Comparison of ENCODE assay signal across 26 mouse cellular contexts in genomic region chr7:34643329-34643728, GRCm38 (mm10). TPM values are rescaled to one million over a fixed set of nuclear protein-coding genes. Genes with fewer than 3 reads are reported as not detected.
DNase-seq lines count a peak whose midpoint lies in the region; ATAC-seq and TF ChIP-seq lines count a peak whose summit lies in the region.
"Had no signal": no experiment of that assay in that cellular context is flagged by ENCODE, and none has a peak within 500 bp of the region (broad histone marks: within the 10 kb centered on the region; RNA-seq: fewer than 3 reads in every experiment).

No protein-coding gene starts in this region.

- 0 out of 2 replicates have a peak, but pooled peaks have one; percentile 19 for TF ChIP-seq EP300 in ES-Bruce4 (IDR thresholded peaks at IDR 0.05; ENCODE audit: insufficient read depth, low read depth, low read length)

- no peaks in the 10 kb centered on the region for H3K27me3 ChIP-seq in forebrain, embryonic 12.5 days
- H3K27me3 ChIP-seq in forebrain, embryonic 15.5 days, result no peaks in the 10 kb centered on the region
- no peaks in the 10 kb centered on the region for H3K27me3 ChIP-seq in kidney, embryonic 16.5 days (ENCODE audit: insufficient read depth, low read length)
- H3K27me3 ChIP-seq in ES-Bruce4 (ENCODE audit: control insufficient read depth, insufficient read depth, low read length, poor library complexity, severe bottlenecking), result no peaks in the 10 kb centered on the region
- no peaks in the 10 kb centered on the region for H3K27me3 ChIP-seq in stomach, embryonic 15.5 days (replicated peaks)
- H3K27me3 ChIP-seq in forebrain, embryonic 13.5 days, result no peaks in the 10 kb centered on the region
- H3K27me3 ChIP-seq: embryonic facial prominence, embryonic 12.5 days; intestine, embryonic 15.5 days; liver, embryonic 12.5 days; neural tube, embryonic 13.5 days had no signal

- H3K4me1 ChIP-seq in forebrain, embryonic 12.5 days, result peaks cover 21% of the 10 kb centered on the region
- peaks cover 9% of the 10 kb centered on the region for H3K4me1 ChIP-seq in forebrain, embryonic 15.5 days
- peaks cover 6% of the 10 kb centered on the region; the same call in 1 of the 2 replicates for H3K4me1 ChIP-seq in kidney, embryonic 16.5 days (ENCODE audit: insufficient read depth, low read length)
- peaks cover 8% of the 10 kb centered on the region for H3K4me1 ChIP-seq in ES-Bruce4 (ENCODE audit: control insufficient read depth, insufficient read depth, low read length)
- H3K4me1 ChIP-seq in stomach, embryonic 15.5 days, result no peaks in the 10 kb centered on the region
- H3K4me1 ChIP-seq in forebrain, embryonic 13.5 days, result peaks cover 13% of the 10 kb centered on the region
- H3K4me1 ChIP-seq: embryonic facial prominence, embryonic 12.5 days; intestine, embryonic 15.5 days; liver, embryonic 12.5 days had no signal

- TF ChIP-seq CTCF in ES-Bruce4 (IDR thresholded peaks at IDR 0.05; ENCODE audit: low read depth, low read length), result no peak

- 75% methylated on average over 6 of the region's 6 CpGs for WGBS in forebrain, embryonic 12.5 days
- 87% methylated on average over 6 of the region's 6 CpGs for WGBS in forebrain, embryonic 15.5 days
- 50% methylated on average over 6 of the region's 6 CpGs for WGBS in kidney, embryonic 16.5 days
- 64% methylated on average over 6 of the region's 6 CpGs for WGBS in stomach, embryonic 15.5 days
- WGBS in forebrain, embryonic 13.5 days, result 75% methylated on average over 6 of the region's 6 CpGs

- no peak for TF ChIP-seq POLR2A in ES-Bruce4 (IDR thresholded peaks at IDR 0.05; ENCODE audit: insufficient read depth, low read length)

- no peaks in the 10 kb centered on the region for H3K9me3 ChIP-seq in forebrain, embryonic 12.5 days
- no peaks in the 10 kb centered on the region for H3K9me3 ChIP-seq in forebrain, embryonic 15.5 days
- 0 out of 2 replicates have a peak, but pooled peaks cover 2% of the 10 kb centered on the region for H3K9me3 ChIP-seq in kidney, embryonic 16.5 days (ENCODE audit: low read length)
- peaks cover under 1% of the 10 kb centered on the region; the same call in 1 of the 2 replicates for H3K9me3 ChIP-seq in ES-Bruce4 (replicated peaks; ENCODE audit: control insufficient read depth, insufficient read depth, low read length, poor library complexity, severe bottlenecking)
- no peaks in the 10 kb centered on the region for H3K9me3 ChIP-seq in stomach, embryonic 15.5 days
- no peaks in the 10 kb centered on the region for H3K9me3 ChIP-seq in forebrain, embryonic 13.5 days (replicated peaks)
- H3K9me3 ChIP-seq: embryonic facial prominence, embryonic 12.5 days; intestine, embryonic 15.5 days; neural tube, embryonic 13.5 days had no signal

- no peak overlapping the region for H3K9ac ChIP-seq in forebrain, embryonic 12.5 days
- no peak overlapping the region for H3K9ac ChIP-seq in forebrain, embryonic 15.5 days (replicated peaks)
- no peak overlapping the region for H3K9ac ChIP-seq in kidney, embryonic 16.5 days (replicated peaks; ENCODE audit: low read length)
- no peak overlapping the region for H3K9ac ChIP-seq in ES-Bruce4 (ENCODE audit: low read depth, poor library complexity, severe bottlenecking)
- no peak overlapping the region for H3K9ac ChIP-seq in stomach, embryonic 15.5 days
- H3K9ac ChIP-seq in forebrain, embryonic 13.5 days, result no peak overlapping the region
- H3K9ac ChIP-seq: embryonic facial prominence, embryonic 12.5 days; intestine, embryonic 15.5 days; liver, embryonic 12.5 days; liver, postnatal 0 days had no signal

- no peak for DNase-seq in kidney, postnatal 14 days
- DNase-seq in heart, adult 11 months, result no peak
- DNase-seq: adrenal gland, postnatal 10 days; cerebellum, adult 9-10 months; cerebellum, postnatal 36 days; heart, postnatal 14 days; kidney, adult 8-10 months; layer of hippocampus, adult 9-11 months; liver, postnatal 0 days; lung, postnatal 36 days; right cerebral cortex, postnatal 4 days; thymus, postnatal 14 days had no signal

- ATAC-seq in forebrain, embryonic 12.5 days (ENCODE audit: low FRiP score), result no peak
- ATAC-seq in forebrain, embryonic 15.5 days (replicated peaks), result no peak
- no peak for ATAC-seq in kidney, embryonic 16.5 days (ENCODE audit: low FRiP score, low TSS enrichment)
- no peak for ATAC-seq in stomach, embryonic 15.5 days (ENCODE audit: insufficient read depth, low FRiP score, low read depth)
- no peak for ATAC-seq in forebrain, embryonic 13.5 days
- ATAC-seq: forebrain, embryonic 14.5 days; hindbrain, postnatal 0 days; intestine, embryonic 15.5 days; liver, embryonic 12.5 days; liver, postnatal 0 days had no signal

- H3K27ac ChIP-seq in forebrain, embryonic 12.5 days, result 0 out of 2 replicates have a peak overlapping the region, but pooled peaks have one; percentile 1
- no peak overlapping the region for H3K27ac ChIP-seq in forebrain, embryonic 15.5 days (replicated peaks)
- H3K27ac ChIP-seq in kidney, embryonic 16.5 days (ENCODE audit: low read length), result peak overlapping the region; percentile 40
- no peak overlapping the region for H3K27ac ChIP-seq in ES-Bruce4 (ENCODE audit: insufficient read depth, low read length)
- H3K27ac ChIP-seq in stomach, embryonic 15.5 days, result peak overlapping the region; percentile 59; the same call in 1 of the 2 replicates
- H3K27ac ChIP-seq in forebrain, embryonic 13.5 days, result no peak overlapping the region
- H3K27ac ChIP-seq: embryonic facial prominence, embryonic 12.5 days; hindbrain, embryonic 10.5 days; hindbrain, postnatal 0 days; intestine, embryonic 15.5 days; liver, embryonic 12.5 days; neural tube, embryonic 13.5 days had no signal

- no peak overlapping the region for H3K4me2 ChIP-seq in forebrain, embryonic 12.5 days
- no peak overlapping the region for H3K4me2 ChIP-seq in forebrain, embryonic 15.5 days (replicated peaks)
- H3K4me2 ChIP-seq in kidney, embryonic 16.5 days (replicated peaks; ENCODE audit: low read depth, low read length), result no peak overlapping the region
- H3K4me2 ChIP-seq in stomach, embryonic 15.5 days, result no peak overlapping the region
- H3K4me2 ChIP-seq in forebrain, embryonic 13.5 days, result no peak overlapping the region
- H3K4me2 ChIP-seq: embryonic facial prominence, embryonic 12.5 days; intestine, embryonic 15.5 days; liver, embryonic 12.5 days; midbrain, embryonic 11.5 days; neural tube, embryonic 13.5 days had no signal

- no peak overlapping the region for H3K4me3 ChIP-seq in forebrain, embryonic 12.5 days (replicated peaks)
- H3K4me3 ChIP-seq in forebrain, embryonic 15.5 days, result no peak overlapping the region
- H3K4me3 ChIP-seq in kidney, embryonic 16.5 days (ENCODE audit: low read length), result no peak overlapping the region
- no peak overlapping the region for H3K4me3 ChIP-seq in ES-Bruce4 (ENCODE audit: low read depth, low read length)
- no peak overlapping the region for H3K4me3 ChIP-seq in stomach, embryonic 15.5 days (replicated peaks)
- no peak overlapping the region for H3K4me3 ChIP-seq in forebrain, embryonic 13.5 days
- H3K4me3 ChIP-seq: embryonic facial prominence, embryonic 12.5 days; hindbrain, embryonic 10.5 days; intestine, embryonic 15.5 days; liver, embryonic 12.5 days; neural tube, embryonic 13.5 days had no signal

- peaks cover 97% of the 10 kb centered on the region for H3K36me3 ChIP-seq in forebrain, embryonic 12.5 days (replicated peaks)
- H3K36me3 ChIP-seq in forebrain, embryonic 15.5 days, result peaks cover 54% of the 10 kb centered on the region
- peaks cover 65% of the 10 kb centered on the region for H3K36me3 ChIP-seq in kidney, embryonic 16.5 days (ENCODE audit: insufficient read depth, low read length)
- peaks cover 4% of the 10 kb centered on the region for H3K36me3 ChIP-seq in ES-Bruce4 (ENCODE audit: control insufficient read depth, insufficient read depth, low read length, poor library complexity, severe bottlenecking)
- peaks cover 20% of the 10 kb centered on the region; the same call in 1 of the 2 replicates for H3K36me3 ChIP-seq in stomach, embryonic 15.5 days
- peaks cover 100% of the 10 kb centered on the region for H3K36me3 ChIP-seq in forebrain, embryonic 13.5 days (ENCODE audit: poor library complexity, severe bottlenecking)

RNA-seq across cellular contexts. Expression of gene Kctd15, which starts 13.2 kb away (rescaled TPM):
- 37.9 and 38.1 TPM in 2 replicates for polyA plus RNA-seq in forebrain, embryonic 12.5 days (2016; fragmentation: Nextera tagmentation; extraction: Ambion mirVana)
- polyA plus RNA-seq in forebrain, embryonic 15.5 days (2015; fragmentation: Nextera tagmentation; extraction: Ambion mirVana), result 27.7 and 29.0 TPM in 2 replicates
- 41.6 and 41.9 TPM in 2 replicates for polyA plus RNA-seq in kidney, embryonic 16.5 days (2015; fragmentation: Nextera tagmentation; extraction: Ambion mirVana)
- 23.9 and 33.7 TPM in 2 replicates for polyA plus RNA-seq in ES-Bruce4 (2011; ENCODE audit: insufficient read depth, insufficient read length, low read depth, missing spikeins)
- polyA plus RNA-seq in stomach, embryonic 15.5 days (2015; fragmentation: Nextera tagmentation; extraction: Ambion mirVana), result 19.2 and 20.3 TPM in 2 replicates
- 28.9 and 35.8 TPM in 2 replicates for polyA plus RNA-seq in forebrain, embryonic 13.5 days (2015; fragmentation: Nextera tagmentation; extraction: Ambion mirVana)

Comparison
In these comparisons a context has a peak if more than half of its experiments do, and no peak if none do; other contexts are left out.
1. H3K27ac ChIP-seq: peak in forebrain, embryonic 12.5 days (single experiment), kidney, embryonic 16.5 days (single experiment) and stomach, embryonic 15.5 days (single experiment); none in forebrain, embryonic 15.5 days (single experiment), ES-Bruce4 (single experiment) and forebrain, embryonic 13.5 days (single experiment).